Mouse (Mus musculus) 3T3-L1 (cell line): ENCODE data around the gene Olfr218.
"Not testable (repeated sequence)": the region's sequence is repeated elsewhere in the genome, so short reads cannot be mapped to it uniquely, and the experiment has no call there.

ENCODE experiments used
- DNase-seq: peaks from one replicate; pipeline ENCODE4 v3.0.0-alpha.2; 2015; ENCODE audit warnings: low read depth, low spot score

Olfr218 gene

DNA sequence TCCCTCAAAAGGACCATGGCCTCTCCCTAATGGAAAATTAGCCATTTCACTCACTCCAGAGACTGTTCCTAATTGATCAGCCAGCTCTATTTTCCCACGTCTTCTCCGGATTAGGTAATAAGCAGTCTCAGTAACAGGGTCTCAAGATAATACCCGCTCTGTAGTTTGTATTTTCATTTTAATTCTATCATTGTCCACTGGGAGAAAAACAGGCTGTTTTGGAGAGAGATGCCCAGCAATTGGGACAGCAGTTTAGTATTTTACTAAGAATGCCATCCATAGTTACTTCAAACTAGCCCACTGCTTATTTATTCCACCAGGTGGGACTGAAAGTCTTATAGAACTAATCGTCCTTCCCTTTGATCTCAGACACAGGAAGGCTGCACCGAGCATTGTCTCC lies at the start of gene Olfr218:
Olfr218 (plus strand) TSS at position 301 of the 400 bp plus-strand sequence.
- DNase-seq = no peak

- no peak for DNase-seq
Measured at GRCm38 (mm10) chr1:173174154-173174842, 23.3 kb upstream of the Olfr218 start.

- no peak for DNase-seq
Measured at GRCm38 (mm10) chr1:173190540-173190939, 7.1 kb upstream of the Olfr218 start, which contains the start of gene Olfr1406. Gene Olfr1406 (minus strand): TSS chr1:173190640.

DNA sequence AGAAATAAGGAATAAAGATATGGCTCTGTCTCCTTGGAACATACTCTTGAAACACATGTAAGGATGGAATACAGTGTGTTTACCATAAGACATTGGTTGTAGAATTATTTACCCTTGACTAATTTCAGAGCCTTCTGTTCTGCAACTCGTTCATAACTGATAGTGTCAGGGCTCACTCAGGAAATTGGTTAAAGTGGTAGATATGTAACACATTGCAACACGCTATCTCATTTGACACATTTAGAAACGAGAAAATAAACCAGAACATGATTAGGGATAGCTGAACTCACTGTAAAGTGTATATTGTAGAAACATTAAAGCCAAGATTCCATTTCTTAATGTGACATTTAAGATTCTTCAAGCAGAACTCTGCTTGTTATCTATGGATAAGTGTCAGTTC lies 5.5 kb upstream of the Olfr218 start:
- no peak for DNase-seq

GRCm38 (mm10) chr1:173196359-173196758 lies 1.2 kb upstream of the Olfr218 start:
- no peak for DNase-seq

GRCm38 (mm10) chr1:173212092-173212491 lies 14.5 kb downstream of the Olfr218 start, which contains the start of gene Olfr1404:
Gene Olfr1404 (plus strand): TSS chr1:173212392.
- no peak for DNase-seq

- no peak for DNase-seq
Measured at GRCm38 (mm10) chr1:173216481-173216880, 18.9 kb downstream of the Olfr218 start.

- no peak for DNase-seq
Measured at GRCm38 (mm10) chr1:173227081-173227480, 29.5 kb downstream of the Olfr218 start, which contains the start of gene Fcer1a. Gene Fcer1a (minus strand): TSS chr1:173227214.

- DNase-seq = not testable (repeated sequence)
Measured at GRCm38 (mm10) chr1:173237004-173237403, 39.4 kb downstream of the Olfr218 start.

- no peak for DNase-seq
Measured at GRCm38 (mm10) chr1:173249888-173250287, 52.3 kb downstream of the Olfr218 start.
